16 mouse cellular contexts compared by ENCODE assay signal in genomic region chr1:25490174-25490573, GRCm38 (mm10).
"Had no signal": no experiment of that assay in that cellular context is flagged by ENCODE, and none has a peak within 500 bp of the region (broad histone marks: within the 10 kb centered on the region; RNA-seq: fewer than 3 reads in every experiment).

No protein-coding gene starts in this region.

- H3K27ac ChIP-seq: kidney, postnatal 0 days; limb, embryonic 15.5 days; liver, embryonic 12.5 days; midbrain, embryonic 10.5 days; neural tube, embryonic 15.5 days had no signal

- DNase-seq: kidney, adult 11 months; kidney, adult 9 months; kidney, postnatal 36 days; lung, embryonic 14.5 days; lung, postnatal 10 days; lung, postnatal 4 days; midbrain, embryonic 14.5 days; right cerebral cortex, adult 18-20 months; right cerebral cortex, postnatal 25 days; thymus, postnatal 4 days had no signal

- H3K27me3 ChIP-seq: limb, embryonic 15.5 days; liver, embryonic 12.5 days; neural tube, embryonic 15.5 days had no signal

- ATAC-seq: liver, embryonic 12.5 days had no signal

- H3K4me3 ChIP-seq: limb, embryonic 15.5 days; liver, embryonic 12.5 days; midbrain, embryonic 10.5 days; myocyte; neural tube, embryonic 15.5 days had no signal

- H3K9me3 ChIP-seq: limb, embryonic 15.5 days; liver, embryonic 12.5 days; midbrain, embryonic 10.5 days; neural tube, embryonic 15.5 days had no signal

- H3K4me1 ChIP-seq: limb, embryonic 15.5 days; liver, embryonic 12.5 days; midbrain, embryonic 10.5 days; neural tube, embryonic 15.5 days had no signal

- H3K9ac ChIP-seq: limb, embryonic 15.5 days; liver, embryonic 12.5 days; lung, embryonic 14.5 days; neural tube, embryonic 15.5 days had no signal

- H3K4me2 ChIP-seq: limb, embryonic 15.5 days; liver, embryonic 12.5 days; lung, embryonic 14.5 days; neural tube, embryonic 15.5 days had no signal

- H3K36me3 ChIP-seq: limb, embryonic 15.5 days; liver, embryonic 12.5 days; midbrain, embryonic 10.5 days; neural tube, embryonic 15.5 days had no signal
